Mouse (Mus musculus): ENCODE results near the gene Kir3dl2. TPM values are rescaled to one million over a fixed set of nuclear protein-coding genes. Genes with fewer than 3 reads are reported as not detected.

The Kir3dl2 gene
- polyA plus RNA-seq, 2 experiments: not detected

Other genes with a start within 250 kb of the Kir3dl2 start
- not detected in 2 replicates for gene Kir3dl1, start 26.1 kb downstream of the Kir3dl2 start, polyA plus RNA-seq (2012; rRNA removed)
- not detected in 2 replicates for gene Kir3dl1, start 26.1 kb downstream of the Kir3dl2 start, polyA plus RNA-seq (2014; fragmentation: Nextera tagmentation; extraction: Ambion mirVana)
- gene Tceal3, start 46.8 kb upstream of the Kir3dl2 start, polyA plus RNA-seq (2012; rRNA removed): 0.09 and 0.21 TPM in 2 replicates
- gene Tceal3, start 46.8 kb upstream of the Kir3dl2 start, polyA plus RNA-seq (2014; fragmentation: Nextera tagmentation; extraction: Ambion mirVana): 0.11 TPM in 1 of 2 replicates, not detected in the other
- gene Tceal1, start 163.9 kb upstream of the Kir3dl2 start, polyA plus RNA-seq (2012; rRNA removed): 0.21 and 0.37 TPM in 2 replicates
- 0.83 and 0.96 TPM in 2 replicates for gene Tceal1, start 163.9 kb upstream of the Kir3dl2 start, polyA plus RNA-seq (2014; fragmentation: Nextera tagmentation; extraction: Ambion mirVana)
- gene Morf4l2, start 199.6 kb upstream of the Kir3dl2 start, polyA plus RNA-seq (2012; rRNA removed): 73.8 and 111 TPM in 2 replicates
- 191 and 193 TPM in 2 replicates for gene Morf4l2, start 199.6 kb upstream of the Kir3dl2 start, polyA plus RNA-seq (2014; fragmentation: Nextera tagmentation; extraction: Ambion mirVana)
- not detected in 2 replicates for gene Glra4, start 236.1 kb upstream of the Kir3dl2 start, polyA plus RNA-seq (2012; rRNA removed)
- not detected in 2 replicates for gene Glra4, start 236.1 kb upstream of the Kir3dl2 start, polyA plus RNA-seq (2014; fragmentation: Nextera tagmentation; extraction: Ambion mirVana)